Mouse (Mus musculus) embryo, embryonic 10.5 days (tissue): ENCODE measurements around the gene Vmn2r56.
"Not testable (repeated sequence)": the region's sequence is repeated elsewhere in the genome, so short reads cannot be mapped to it uniquely, and the experiment has no call there.

Source experiments
- DNase-seq: peaks from one replicate; pipeline ENCODE4 v3.0.0-alpha.2; 2015; ENCODE audit warnings: low spot score

Vmn2r56 gene

DNA sequence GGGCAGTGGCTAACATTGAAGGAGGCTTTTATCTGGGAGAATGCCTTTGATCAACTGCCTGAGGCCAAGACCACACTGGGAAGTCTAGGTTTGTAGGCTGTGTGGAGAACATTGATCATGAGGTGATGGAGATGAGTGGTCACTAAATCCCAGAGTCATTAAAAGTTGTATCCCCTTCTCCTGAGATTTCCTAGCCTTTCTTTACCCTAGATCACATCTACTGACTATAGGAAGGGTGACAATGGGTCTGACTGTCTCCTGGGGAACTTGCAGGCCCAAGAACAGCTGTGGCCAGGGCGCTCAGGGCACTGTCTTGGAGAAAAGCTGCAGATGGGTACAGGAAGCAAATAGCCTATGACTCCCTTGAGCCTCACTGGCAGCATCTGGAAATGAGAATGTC, at the start of gene Vmn2r56:
Vmn2r56 (minus strand) TSS at position 101 of the 400 bp plus-strand sequence.
- no peak for DNase-seq

DNA sequence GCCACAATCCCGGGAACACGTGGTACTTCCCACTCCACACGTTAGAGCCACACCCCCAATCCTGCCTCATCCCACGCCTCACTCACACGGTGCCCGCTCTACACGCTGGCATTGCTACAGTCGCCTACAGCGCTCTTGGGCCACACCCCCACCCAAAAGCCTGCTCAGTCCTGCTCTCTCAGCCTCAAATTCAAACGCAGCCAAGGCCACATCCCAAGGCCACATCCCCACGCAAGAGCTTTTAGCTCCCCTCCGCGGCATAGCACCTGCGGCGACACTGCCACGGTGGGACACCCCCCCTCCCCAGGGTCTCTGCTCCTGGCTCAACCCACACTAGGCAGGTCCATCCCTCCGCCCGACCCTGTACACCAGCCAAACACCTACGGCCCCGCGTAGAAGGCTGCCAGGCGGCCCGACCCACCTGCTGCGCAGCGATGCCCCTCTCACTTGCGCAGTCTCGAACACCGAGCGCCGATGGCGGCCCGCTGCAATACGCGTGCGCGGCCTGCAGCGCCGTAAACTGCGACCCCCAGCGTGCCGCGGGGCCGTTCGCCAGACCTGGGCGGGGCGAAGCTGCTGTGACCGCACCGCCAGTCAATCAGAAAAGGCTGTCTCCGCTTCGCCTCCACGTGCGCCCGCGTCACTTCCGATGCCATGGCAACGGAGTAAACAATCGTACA, 45.5 kb upstream of the Vmn2r56 start:
- peak; percentile 90 for DNase-seq

- no peak for DNase-seq
Measured at GRCm38 (mm10) chr7:12779782-12780150, 45.0 kb upstream of the Vmn2r56 start.

DNA sequence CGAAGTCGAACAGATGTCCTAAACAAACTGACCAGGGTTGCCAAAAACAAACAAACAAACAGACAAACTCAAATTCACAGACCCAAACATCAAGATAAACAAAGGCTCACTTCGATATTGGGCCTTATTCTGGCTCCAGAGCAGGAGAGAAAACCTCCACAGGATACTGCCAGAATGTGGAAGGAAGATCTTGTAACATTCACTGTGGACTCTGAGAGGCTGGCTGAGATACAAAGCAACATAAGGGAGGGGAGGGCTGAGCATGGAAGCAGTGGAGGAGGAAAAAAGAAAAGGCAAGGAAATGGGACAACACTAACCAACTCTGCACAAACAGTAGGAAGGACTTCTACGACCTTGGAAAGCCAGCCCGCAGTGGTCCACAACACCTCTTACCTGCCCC, 44.3 kb upstream of the Vmn2r56 start:
- DNase-seq = no peak

DNA sequence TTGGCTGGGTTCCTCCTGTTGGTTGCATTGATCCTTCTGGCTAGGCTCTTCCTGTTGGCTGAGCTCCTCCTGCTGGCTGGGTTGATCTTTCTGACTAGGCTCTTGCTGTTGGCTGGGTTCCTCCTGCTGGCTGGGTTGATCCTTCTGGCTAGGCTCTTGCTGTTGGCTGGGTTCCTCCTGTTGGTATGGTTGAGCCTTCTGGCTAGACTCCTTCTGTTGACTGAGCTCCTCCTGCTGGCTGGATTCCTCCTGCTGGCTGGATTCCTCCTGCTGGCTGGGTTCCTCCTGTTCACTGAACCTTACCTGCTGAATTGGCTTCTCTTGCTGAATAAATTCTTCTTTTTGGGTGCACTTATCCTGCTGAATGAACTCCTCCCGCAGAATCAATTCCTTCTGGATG, 39.8 kb upstream of the Vmn2r56 start:
- no peak for DNase-seq

GRCm38 (mm10) chr7:12774111-12774510, 39.3 kb upstream of the Vmn2r56 start:
- no peak for DNase-seq

GRCm38 (mm10) chr7:12749431-12750198, 14.8 kb upstream of the Vmn2r56 start:
- DNase-seq = peak; percentile 12

GRCm38 (mm10) chr7:12684903-12685302, 49.9 kb downstream of the Vmn2r56 start, which contains the start of gene Vmn2r55:
Gene Vmn2r55, minus strand, starts transcription at chr7:12685003.
- not testable (repeated sequence) for DNase-seq

DNA sequence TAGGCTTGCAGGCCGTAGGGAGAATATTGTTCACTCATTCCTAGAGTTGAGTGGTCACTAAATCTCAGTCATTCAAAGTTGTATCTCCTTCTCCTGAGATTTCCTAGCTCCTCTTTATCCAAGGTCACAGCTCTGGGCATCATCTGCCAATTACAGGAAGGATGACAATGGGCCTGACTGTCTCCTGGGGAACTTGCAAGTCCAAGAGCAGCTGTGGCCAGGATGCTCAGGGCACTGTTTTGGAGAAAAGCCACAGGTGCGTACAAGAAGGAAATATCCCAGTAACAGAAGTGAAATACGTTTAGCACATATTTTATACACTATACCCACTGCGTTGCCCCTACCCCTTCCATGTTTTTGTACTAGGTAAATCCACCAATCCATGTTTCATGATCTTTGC, 94.6 kb downstream of the Vmn2r56 start, which contains the start of gene Vmn2r54:
Vmn2r54 (minus strand) TSS at position 101 of the 400 bp plus-strand sequence.
- DNase-seq = not testable (repeated sequence)
